Mouse (Mus musculus) kidney, adult 2 months (tissue): Measurements from ENCODE around the gene Trim52.

ENCODE experiments used
- CTCF ChIP-seq: fragments of 200-500 bp; conservative IDR thresholded peaks from 2 replicates; pipeline ENCODE4 v1.5.1; 2011; ENCODE audit warnings: low read depth, mild to moderate bottlenecking, control low read depth, low read length, moderate library complexity, mixed read lengths; ENCODE audit not compliant: insufficient read depth, insufficient read length
- POLR2A ChIP-seq: fragments of 200-500 bp; IDR thresholded peaks from one replicate; pipeline ENCODE4 v1.6.1; 2011; ENCODE audit warnings: low read depth, low read length, control low read depth

GRCm38 (mm10) chr14:106096816-106097215, 9.2 kb upstream of the Trim52 start:
- TF ChIP-seq POLR2A (no peak), CTCF (no peak)
